Mouse (Mus musculus) CD4-positive helper T cell, adult 2 months (primary cell): ENCODE measurements around the gene Chil4.
"Not testable (repeated sequence)": the region's sequence is repeated elsewhere in the genome, so short reads cannot be mapped to it uniquely, and the experiment has no call there.

ENCODE experiments used
- DNase-seq: peaks from one replicate; pipeline ENCODE4 v3.0.0-alpha.2; 2012; ENCODE audit warnings: low read depth, missing footprints, low spot score

Gene Chil4

DNA sequence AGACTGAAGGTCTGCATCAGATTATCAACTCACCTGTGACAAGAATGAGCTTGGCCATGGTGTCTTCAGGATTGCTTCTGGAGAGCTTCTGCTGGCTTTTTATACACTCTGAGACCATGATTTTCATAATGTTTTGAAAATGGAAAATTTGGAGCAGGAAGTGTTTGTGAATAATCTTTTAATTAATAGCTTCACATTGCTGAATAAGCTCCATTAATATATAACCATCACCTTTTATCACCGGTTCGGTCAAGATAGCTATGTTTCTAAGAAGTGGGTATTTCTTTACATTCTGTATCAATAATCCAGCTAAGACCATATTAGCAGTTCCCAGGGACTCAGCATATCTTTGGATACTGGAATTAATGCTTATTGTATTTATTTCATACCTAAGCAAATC is at the start of gene Chil4:
TSS of gene Chil4 (minus strand) at position 101 of the 400 bp plus-strand sequence.
- DNase-seq: no peak

DNA sequence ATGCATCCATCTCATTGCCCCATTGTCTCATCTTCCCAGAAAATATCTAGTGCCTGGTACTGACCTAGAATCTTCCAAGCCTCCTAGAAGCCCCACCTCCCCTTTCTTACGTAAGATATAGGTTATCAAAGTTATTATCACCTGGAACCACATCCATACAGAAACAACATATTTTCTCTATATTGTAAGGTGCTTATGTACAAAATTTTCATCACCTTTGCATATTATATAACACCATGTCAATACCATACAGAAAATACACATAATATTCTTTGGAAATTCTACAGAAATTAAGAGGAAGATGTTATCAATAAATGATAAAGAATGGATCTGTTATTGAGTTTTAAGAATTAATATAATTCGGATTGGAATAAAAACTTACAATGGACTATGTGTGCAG is 46.5 kb upstream of the Chil4 start:
- DNase-seq: no peak

DNA sequence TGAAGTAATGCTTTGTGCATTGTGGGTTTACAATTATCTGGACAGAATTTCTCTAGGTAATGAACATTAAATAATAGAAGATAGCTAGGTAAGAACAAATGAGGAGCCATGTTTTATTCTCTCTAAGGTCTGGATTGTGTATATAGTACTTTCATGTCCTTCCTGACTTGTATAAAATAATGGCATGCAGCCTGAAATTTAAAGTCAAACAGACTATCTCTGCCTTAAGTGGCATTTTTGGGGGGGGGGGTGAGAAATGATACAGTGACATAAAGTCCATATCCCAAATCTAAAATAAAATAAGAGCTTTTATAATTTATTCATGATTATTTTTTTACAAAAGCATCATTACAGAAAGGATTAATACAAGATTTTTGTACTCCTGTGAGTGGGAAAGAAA is 45.5 kb upstream of the Chil4 start:
- no peak for DNase-seq

DNA sequence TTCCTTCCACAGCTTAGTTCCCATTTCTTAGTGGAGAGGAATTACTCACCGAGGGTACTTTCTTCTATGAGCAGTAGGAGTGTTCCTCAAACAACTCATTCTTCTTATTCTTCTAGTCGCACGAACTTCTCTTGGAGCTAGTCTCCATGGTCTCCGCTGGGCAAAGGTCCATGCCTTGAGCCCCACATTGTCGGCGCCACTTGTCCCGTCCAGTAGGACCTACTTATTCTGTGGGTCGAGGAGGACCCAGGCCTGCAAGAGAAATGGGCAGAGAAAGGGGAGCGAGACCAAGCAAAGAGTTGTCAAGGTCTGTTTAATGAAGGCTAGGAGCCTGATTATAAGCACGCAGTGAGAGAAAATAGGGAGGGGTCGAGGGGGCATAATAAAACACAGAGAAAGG is 37.8 kb upstream of the Chil4 start:
- not testable (repeated sequence) for DNase-seq

DNA sequence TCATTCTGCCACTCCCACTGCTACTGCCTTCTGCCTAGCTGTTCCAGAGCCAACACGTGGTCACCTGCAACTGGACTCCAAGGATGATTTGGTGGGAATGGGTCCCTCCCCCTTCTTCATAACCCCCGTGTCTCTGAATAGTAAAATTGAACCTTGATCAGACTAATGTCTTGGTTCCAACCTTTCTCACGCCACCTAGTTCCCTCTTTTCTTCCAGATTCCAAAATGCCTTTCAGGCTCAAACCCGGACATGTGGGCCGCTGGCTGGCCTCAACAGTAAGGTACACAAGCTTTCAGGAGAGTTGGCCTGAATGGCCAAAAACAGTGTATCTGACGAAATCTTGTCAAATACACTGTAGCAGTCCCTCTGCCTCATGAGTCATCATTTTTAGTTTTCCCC is 33.4 kb upstream of the Chil4 start:
- DNase-seq: no peak

DNA sequence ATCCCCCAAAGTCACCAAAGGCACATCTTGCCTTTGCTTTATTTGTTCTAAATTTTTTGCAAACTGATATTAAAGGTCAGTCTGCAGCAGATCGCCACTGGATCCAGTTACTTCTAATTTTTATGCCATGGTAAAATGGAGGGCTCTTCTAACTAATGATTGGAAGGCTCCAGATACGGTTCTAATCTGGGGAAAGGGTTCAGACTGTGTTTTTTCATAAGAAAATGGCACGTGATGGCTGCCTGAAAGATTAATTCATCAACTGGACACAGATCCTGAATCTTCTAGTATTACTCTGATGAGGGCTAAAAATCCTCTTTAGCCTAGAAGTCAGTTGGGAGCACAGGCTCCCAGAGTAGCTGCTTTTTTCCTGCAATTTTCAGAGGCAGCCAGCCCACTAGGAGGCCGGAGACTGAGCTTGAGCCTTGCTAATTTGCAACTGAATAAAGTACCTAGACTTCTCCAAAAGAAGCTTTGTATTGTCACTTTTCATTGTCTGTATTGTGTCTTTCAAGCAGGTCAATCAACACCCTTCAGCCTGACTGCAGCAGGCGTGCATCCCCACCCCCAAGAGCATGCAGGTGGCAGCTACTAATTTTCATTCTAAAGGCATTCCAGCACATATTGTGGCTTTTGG is 31.6 kb upstream of the Chil4 start:
- not testable (repeated sequence) for DNase-seq

DNA sequence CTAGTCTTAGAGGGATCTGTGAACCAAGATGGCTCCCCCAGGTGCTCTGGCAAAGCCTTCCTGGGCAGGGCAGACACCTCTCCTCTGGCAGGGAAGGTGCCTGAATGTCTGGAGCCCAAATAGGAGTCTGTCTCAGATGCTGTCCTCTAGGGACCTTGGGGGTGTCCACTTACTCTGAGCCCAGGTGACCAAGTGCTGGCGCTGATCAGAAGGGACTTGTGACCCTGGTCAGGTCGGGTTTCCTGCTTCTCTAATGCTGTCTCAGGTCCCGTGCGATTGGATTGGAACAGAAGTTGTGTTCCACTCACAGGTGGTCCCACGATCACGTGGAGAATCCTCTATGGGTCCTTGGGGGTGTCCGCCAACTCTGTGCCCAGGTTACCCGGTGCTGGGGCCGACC is 28.1 kb upstream of the Chil4 start:
- DNase-seq: not testable (repeated sequence)

DNA sequence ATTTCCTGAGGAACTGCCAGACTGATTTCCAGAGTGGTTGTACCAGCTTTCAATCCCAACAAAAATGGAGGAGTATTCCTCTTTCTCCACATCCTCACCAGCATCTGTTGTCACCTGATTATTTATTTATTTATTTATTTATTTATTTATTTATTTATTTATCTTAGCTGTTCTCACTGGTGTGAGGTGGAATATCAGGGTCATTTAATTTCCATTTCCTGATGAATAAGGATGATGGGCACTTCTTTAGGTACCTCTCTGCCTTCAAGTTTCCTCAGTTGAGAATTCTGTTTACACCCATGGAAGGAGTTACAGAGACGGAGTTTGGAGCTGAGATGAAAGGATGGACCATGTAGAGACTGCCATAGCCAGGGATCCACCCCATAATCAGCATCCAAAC is 20.9 kb upstream of the Chil4 start:
- DNase-seq: not testable (repeated sequence)

DNA sequence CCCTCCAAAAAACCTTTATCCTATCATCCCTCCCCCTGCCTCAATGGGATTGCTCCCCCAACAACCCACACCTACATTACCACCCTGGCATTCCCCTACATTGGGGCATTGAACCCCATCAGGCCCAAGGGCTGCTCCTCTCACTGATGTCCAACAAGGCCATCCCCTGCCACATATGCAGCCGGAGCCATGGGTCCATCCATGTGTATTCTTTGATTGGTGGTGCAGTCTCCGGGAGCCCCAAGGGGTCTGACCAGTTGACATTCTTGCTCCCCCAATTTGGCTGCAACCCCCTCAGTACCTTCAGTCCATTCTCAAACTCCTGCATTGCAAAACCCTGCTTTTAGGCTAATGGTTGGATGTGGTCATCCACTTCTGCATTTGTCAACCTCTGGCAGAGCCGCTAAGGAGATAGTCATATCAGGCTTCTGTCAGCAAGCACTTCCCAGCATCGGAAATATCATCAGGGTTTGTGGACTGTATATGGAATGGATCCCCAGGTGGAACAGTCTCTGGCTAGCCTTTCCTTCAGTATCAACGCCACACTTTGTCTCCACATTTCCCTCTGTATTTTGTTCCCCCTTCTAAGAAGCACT is 20.0 kb upstream of the Chil4 start:
- no peak for DNase-seq

DNA sequence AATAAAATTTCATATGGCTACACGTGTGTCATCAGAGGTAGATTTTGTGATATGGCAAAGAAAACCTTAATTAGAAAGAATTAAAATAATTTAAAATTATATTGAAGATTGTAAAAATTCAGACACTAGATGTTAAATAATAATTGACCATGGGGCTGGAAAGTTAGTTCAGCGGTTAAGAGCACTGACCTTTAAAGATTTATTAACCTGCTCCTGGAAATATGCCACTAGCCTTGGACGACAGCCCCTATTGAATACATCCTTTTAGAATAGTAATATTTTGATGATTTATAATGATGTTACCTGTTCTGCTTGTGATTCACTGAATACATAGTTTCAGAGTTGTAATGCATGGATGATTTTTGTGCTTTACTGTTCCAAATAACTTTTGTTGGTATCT is 4.1 kb upstream of the Chil4 start:
- DNase-seq: not testable (repeated sequence)

DNA sequence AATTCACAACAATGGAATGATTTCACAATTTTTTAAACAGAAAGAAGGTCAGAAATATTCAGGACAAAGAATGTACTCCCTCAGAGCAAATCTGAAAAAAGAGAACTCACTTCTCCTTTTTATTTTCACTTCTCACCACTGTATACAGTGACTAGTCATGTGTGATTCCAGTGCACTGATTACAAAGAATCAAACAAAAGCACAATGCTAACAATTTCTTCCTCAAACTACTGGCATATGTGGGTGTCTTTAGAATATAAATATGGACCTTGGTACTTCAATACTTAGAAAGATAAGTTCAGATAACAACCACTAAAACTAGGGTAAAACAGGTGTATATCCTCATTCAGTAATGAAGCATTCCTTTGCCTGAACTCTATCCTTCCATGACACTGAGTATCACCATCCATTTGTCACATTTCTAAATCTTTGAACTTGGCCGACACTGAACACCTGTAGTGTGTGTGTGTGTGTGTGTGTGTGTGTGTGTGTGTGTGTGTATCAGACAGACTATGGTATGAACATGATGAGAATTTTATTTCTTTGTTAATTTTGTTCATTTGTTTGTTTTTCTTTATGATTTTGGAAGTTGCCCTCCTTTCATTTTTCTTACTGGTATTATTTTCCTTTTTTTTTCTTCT is 2.4 kb upstream of the Chil4 start:
- no peak for DNase-seq

DNA sequence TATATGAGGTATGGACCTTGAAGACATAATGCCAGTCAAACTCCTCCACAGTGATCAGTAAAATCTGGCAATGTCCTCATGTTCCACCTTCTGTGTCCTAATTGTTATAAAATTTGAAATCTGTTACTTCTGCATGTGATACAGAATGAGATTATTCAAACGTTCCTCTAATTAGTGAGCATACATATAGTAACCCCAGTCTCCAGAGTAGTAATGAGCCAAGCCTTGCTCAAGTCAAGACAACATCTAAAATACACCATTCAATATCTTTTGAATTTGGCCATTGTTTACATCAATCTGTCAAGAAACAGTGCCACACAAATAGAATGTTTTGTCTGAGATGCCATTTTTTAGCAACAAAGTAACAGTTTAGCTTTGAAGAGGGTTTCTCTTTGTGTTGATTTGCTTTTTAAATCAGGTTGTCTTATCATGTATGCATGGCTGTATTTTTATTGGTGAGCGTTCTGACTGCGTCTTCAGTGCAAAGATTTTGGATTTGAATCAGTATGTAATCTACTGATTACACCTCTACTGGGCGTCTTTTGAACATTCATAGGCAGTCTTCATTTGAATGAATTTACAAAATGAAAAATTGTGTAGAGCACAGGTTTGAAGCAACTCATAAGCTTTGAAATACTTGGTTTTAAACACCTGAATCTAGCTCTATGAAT is 888 bp downstream of the Chil4 start:
- DNase-seq: not testable (repeated sequence)

DNA sequence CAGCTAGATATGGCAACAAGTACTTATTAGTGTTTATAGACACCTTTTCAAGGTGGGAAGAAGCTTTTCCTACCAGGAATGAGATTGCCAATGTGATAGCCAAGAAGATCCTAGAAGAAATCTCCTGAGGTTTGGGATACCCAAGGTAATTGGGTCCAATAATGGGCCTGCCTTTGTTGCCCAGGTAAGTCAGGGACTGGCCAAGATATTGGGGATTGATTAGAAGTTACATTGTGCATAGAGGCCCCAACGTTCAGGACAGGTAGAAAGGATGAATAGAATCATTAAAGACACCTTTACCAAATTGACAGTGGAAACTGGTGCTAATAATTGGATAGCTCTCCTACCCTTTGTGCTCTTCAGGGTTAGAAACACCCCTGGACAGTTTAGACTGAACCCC is 21.3 kb downstream of the Chil4 start:
- not testable (repeated sequence) for DNase-seq

DNA sequence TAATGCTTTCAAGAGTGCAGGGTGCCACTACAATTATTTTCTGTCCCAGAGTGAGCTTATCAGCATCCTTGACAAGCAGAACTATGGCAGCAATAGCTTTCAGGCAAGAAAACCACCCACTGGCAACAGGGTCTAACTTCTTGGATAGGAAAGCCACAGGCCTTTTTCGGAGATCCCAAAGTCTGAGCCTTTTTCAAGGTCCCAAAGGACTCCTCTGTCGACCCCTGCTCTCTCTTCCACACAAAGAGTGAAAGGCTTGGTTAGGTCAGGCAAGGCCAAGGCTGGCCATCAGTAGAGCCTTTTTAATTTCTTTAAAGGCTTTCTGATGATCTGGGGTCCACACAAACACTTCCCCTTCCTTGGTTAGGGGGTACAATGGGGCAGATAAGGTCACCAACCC is 22.1 kb downstream of the Chil4 start:
- DNase-seq: not testable (repeated sequence)

DNA sequence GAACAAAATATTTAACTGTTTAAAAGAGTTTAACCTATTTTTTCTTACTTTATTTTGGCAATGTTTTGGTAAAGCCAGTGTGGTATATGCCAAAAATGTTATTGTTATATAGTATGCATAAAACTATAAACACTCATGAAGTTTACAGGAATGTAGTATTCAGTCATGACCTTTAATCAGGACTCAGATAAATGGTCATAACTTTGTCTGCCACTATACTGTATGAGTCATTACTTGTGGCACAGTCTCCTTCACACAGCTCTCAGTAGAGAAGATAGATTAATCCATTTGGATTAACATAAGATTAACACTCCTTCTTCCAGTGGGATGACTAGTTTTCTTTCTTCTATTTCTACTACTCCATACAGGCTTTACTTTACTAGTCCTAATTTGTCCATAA is 23.0 kb downstream of the Chil4 start:
- no peak for DNase-seq

DNA sequence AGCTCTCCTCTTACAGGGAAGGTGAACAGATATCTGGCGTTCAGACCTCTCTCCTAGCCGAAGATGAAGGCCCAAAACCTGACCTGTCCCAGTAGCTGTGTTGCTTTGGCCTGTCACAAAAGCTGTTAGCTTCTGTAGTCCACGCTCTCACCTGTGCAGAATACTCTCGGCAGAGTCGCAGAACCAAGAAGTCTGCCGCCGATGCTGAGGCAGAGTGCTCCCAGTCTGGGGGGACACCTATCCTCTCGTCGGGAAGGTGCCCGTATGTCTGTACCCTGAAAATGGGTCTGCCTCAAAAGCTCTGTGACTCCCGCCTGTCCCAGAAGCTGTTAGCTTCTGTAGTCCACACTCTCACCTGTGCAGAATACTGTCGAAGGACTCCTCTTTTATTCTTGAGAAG is 23.8 kb downstream of the Chil4 start:
- DNase-seq: no peak

DNA sequence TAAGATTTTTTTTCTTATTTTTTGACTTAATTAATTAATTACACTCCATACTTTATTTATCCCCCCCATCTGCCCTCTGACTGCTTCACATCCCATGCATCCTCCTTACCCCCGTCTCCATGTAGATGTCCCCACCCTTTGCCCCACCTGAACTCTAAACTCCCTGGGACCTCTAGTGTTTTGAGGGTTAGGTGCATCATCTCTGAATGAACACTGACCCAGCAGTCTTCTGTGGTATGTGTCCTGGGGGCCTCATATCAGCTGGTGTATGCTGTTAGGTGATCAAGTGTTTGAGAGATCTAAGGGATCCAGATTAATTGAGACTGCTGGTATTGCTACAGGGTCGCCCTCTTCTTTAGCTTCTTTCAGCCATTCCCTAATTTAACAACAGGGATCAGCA is 31.3 kb downstream of the Chil4 start:
- no peak for DNase-seq

DNA sequence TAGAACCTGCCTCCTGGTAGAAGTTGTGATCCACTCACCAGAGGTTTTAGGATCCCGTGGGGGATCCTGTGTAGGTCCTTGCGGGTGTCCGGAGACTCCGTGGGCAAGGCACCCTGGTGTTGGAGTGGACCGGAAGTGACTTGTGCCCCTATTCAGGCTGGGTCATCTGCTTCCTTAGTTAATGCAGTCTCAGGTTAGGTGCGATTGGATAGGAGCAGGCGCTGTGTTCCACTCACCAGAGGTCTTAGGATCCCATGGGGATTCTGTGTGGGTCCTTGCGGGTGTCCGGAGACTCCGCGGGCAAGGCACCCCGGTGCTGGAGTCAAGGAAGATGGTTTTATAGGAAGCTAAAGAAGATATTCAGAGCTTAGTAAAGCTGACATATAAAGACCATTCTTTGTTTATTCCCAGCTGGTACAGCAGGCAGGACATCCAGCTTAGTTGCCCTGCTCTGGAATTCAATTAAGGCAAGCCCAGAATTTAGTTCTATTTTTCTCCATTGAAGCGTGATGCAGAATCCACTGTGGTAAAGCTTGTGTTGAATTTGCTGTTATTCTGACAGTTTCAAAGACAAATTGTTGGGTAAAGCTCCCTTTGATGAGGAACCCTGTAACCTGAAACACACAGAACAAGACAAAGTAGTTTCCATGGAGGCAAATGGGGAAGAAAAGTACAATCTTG is 41.7 kb downstream of the Chil4 start:
- no peak for DNase-seq

DNA sequence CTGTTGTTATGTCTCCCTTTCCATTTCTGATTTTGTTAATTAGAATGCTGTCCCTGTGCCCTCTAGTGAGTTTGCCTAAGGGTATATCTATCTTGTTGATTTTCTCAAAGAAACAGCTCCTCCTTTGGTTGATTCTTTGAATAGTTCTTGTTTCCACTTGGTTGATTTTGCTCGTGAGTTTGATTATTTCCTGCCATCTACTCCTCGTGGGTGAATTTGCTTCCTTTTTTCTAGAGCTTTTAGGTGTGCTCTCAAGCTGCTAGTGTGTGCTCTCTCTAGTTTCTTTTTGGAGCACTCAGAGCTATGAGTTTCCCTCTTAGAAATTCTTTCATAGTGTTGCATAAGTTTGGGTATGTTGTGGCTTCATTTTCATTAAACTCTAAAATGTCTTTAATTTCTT is 44.3 kb downstream of the Chil4 start:
- DNase-seq: not testable (repeated sequence)

DNA sequence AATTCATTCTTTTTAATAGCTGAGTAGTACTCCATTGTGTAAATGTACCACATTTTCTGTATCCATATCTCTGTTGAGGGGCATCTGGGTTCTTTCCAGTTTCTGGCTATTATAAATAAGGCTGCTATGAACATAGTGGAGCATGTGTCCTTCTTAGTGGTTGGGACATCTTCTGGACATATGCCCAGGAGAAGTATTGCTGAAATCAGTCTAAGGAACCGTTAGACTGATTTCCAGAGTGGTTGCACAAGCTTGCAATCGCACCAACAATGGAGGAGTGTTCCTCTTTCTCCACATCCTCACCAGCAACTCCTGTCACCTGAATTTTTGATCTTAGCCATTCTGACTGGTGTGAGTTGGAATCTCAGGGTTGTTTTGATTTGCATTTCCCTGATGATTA is 46.8 kb downstream of the Chil4 start:
- DNase-seq: not testable (repeated sequence)

DNA sequence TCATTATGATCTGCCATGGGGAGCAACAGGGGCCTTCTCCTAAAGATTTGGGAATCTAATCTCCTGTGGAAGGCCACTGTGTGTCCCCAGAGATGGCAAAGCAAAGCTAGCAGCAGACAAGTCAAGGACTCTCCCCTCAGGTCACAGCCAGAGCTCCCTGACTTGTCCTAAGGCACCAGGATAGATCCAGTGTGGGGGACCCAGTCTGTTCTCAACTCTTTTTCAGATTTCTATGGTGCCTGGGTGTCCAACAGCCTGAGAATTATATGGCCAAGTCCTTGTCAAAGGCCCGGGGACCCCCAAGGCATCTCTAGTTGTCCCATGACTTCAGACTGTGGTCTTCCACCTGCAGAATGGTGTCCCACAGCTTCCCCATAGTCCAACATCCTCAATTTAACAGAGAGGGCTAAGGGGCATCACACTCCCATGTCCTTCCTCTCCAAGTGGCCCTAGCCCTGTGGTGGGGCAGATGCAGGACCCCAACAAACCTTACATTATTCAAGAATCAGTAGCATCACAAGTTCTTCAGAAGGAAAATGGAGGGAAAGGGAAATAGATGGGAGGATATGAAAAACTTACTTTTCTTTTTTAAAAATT is 48.1 kb downstream of the Chil4 start:
- no peak for DNase-seq
